In genomic region chr10:108067723-108068122, GRCm38 (mm10) we compare ENCODE assay signal across 14 mouse cellular contexts.
DNase-seq lines count a peak whose midpoint lies in the region; ATAC-seq lines count a peak whose summit lies in the region.
"Had no signal": no experiment of that assay in that cellular context is flagged by ENCODE, and none has a peak within 500 bp of the region (broad histone marks: within the 10 kb centered on the region; RNA-seq: fewer than 3 reads in every experiment).

No protein-coding gene starts in this region.

- H3K9me3 ChIP-seq in kidney, embryonic 14.5 days (ENCODE audit: control insufficient read depth, low read length) = no peaks in the 10 kb centered on the region
- H3K9me3 ChIP-seq in liver, embryonic 11.5 days (ENCODE audit: control insufficient read depth, low read length) = no peaks in the 10 kb centered on the region
- H3K9me3 ChIP-seq in stomach, embryonic 16.5 days (replicated peaks; ENCODE audit: control insufficient read depth, low read length) = no peaks in the 10 kb centered on the region
- H3K9me3 ChIP-seq in forebrain, embryonic 10.5 days = no peaks in the 10 kb centered on the region
- H3K9me3 ChIP-seq: hindbrain, embryonic 15.5 days; limb, embryonic 13.5 days had no signal

- H3K4me3 ChIP-seq in kidney, embryonic 14.5 days (ENCODE audit: low read length) = no peak overlapping the region
- H3K4me3 ChIP-seq in liver, embryonic 11.5 days (ENCODE audit: low read depth, low read length) = no peak overlapping the region
- no peak overlapping the region for H3K4me3 ChIP-seq in stomach, embryonic 16.5 days (replicated peaks; ENCODE audit: low read length)
- no peak overlapping the region for H3K4me3 ChIP-seq in forebrain, embryonic 10.5 days
- H3K4me3 ChIP-seq: hindbrain, embryonic 15.5 days; limb, embryonic 13.5 days; myocyte had no signal

- peak; percentile 63; the same call in 1 of the 2 replicates for ATAC-seq in kidney, embryonic 14.5 days (ENCODE audit: low FRiP score, low TSS enrichment)
- peak; percentile 55 for ATAC-seq in liver, embryonic 11.5 days (replicated peaks; ENCODE audit: low FRiP score)
- ATAC-seq in stomach, embryonic 16.5 days (ENCODE audit: insufficient read depth, low FRiP score) = peak; percentile 72; the same call in 1 of the 2 replicates

- H3K4me2 ChIP-seq in kidney, embryonic 14.5 days (replicated peaks; ENCODE audit: low read depth, low read length) = no peak overlapping the region
- H3K4me2 ChIP-seq in liver, embryonic 11.5 days = no peak overlapping the region
- peak overlapping the region; percentile 40 for H3K4me2 ChIP-seq in stomach, embryonic 16.5 days (ENCODE audit: low read depth, low read length)
- H3K4me2 ChIP-seq: hindbrain, embryonic 15.5 days; limb, embryonic 13.5 days; midbrain, embryonic 11.5 days had no signal

- H3K4me1 ChIP-seq in kidney, embryonic 14.5 days (ENCODE audit: control insufficient read depth, insufficient read depth, low read length) = no peaks in the 10 kb centered on the region
- H3K4me1 ChIP-seq in liver, embryonic 11.5 days (replicated peaks; ENCODE audit: control insufficient read depth, insufficient read depth, low read length) = no peaks in the 10 kb centered on the region
- 0 out of 2 replicates have a peak, but pooled peaks cover 4% of the 10 kb centered on the region for H3K4me1 ChIP-seq in stomach, embryonic 16.5 days (ENCODE audit: control insufficient read depth, insufficient read depth, low read length)
- H3K4me1 ChIP-seq in forebrain, embryonic 10.5 days = no peaks in the 10 kb centered on the region
- H3K4me1 ChIP-seq: hindbrain, embryonic 15.5 days; limb, embryonic 13.5 days had no signal

- no peak overlapping the region for H3K27ac ChIP-seq in kidney, embryonic 14.5 days (ENCODE audit: low read depth, low read length)
- no peak overlapping the region for H3K27ac ChIP-seq in liver, embryonic 11.5 days (ENCODE audit: low read depth, low read length)
- peak overlapping the region; percentile 66; the same call in 1 of the 2 replicates for H3K27ac ChIP-seq in stomach, embryonic 16.5 days (ENCODE audit: low read length)
- no peak overlapping the region for H3K27ac ChIP-seq in forebrain, embryonic 10.5 days
- H3K27ac ChIP-seq: hindbrain, embryonic 15.5 days; limb, embryonic 13.5 days had no signal

- H3K9ac ChIP-seq in kidney, embryonic 14.5 days (ENCODE audit: low read depth, low read length) = no peak overlapping the region
- H3K9ac ChIP-seq in liver, embryonic 11.5 days (ENCODE audit: low read depth, low read length) = no peak overlapping the region
- H3K9ac ChIP-seq in stomach, embryonic 16.5 days (ENCODE audit: low read length) = peak overlapping the region; percentile 31; the same call in 1 of the 2 replicates
- H3K9ac ChIP-seq: hindbrain, embryonic 15.5 days; limb, embryonic 13.5 days had no signal

- peak; percentile 45 for DNase-seq in embryo, embryonic 10 days (ENCODE audit: low spot score)
- DNase-seq in embryo, embryonic 9.5 days (ENCODE audit: extremely low spot score) = no peak
- no peak for DNase-seq in liver, embryonic 11.5 days (ENCODE audit: low spot score)
- no peak for DNase-seq in urinary bladder, adult 2 months (ENCODE audit: low spot score)
- DNase-seq in forebrain, embryonic 10.5 days (ENCODE audit: extremely low spot score, low spot score) = no peak
- no peak for DNase-seq in T-cell, adult 2 months (ENCODE audit: low spot score)
- DNase-seq: adrenal gland, postnatal 10 days; right cerebral cortex, postnatal 4 days had no signal

- H3K36me3 ChIP-seq in kidney, embryonic 14.5 days (ENCODE audit: control insufficient read depth, insufficient read depth, low read length) = no peaks in the 10 kb centered on the region
- H3K36me3 ChIP-seq in liver, embryonic 11.5 days (ENCODE audit: control insufficient read depth, insufficient read depth, low read length) = no peaks in the 10 kb centered on the region
- no peaks in the 10 kb centered on the region for H3K36me3 ChIP-seq in stomach, embryonic 16.5 days (ENCODE audit: control insufficient read depth, insufficient read depth, low read length)
- H3K36me3 ChIP-seq in forebrain, embryonic 10.5 days (replicated peaks) = no peaks in the 10 kb centered on the region
- H3K36me3 ChIP-seq: hindbrain, embryonic 15.5 days; limb, embryonic 13.5 days had no signal

- no peaks in the 10 kb centered on the region for H3K27me3 ChIP-seq in kidney, embryonic 14.5 days (ENCODE audit: control insufficient read depth, insufficient read depth, low read length)
- no peaks in the 10 kb centered on the region for H3K27me3 ChIP-seq in liver, embryonic 11.5 days (replicated peaks; ENCODE audit: control insufficient read depth, insufficient read depth, low read length)
- H3K27me3 ChIP-seq in stomach, embryonic 16.5 days (ENCODE audit: control insufficient read depth, insufficient read depth, low read length) = no peaks in the 10 kb centered on the region
- no peaks in the 10 kb centered on the region for H3K27me3 ChIP-seq in forebrain, embryonic 10.5 days (ENCODE audit: poor library complexity, severe bottlenecking)
- H3K27me3 ChIP-seq: hindbrain, embryonic 15.5 days; limb, embryonic 13.5 days had no signal

- 41% methylated on average over 10 of the region's 10 CpGs for WGBS in kidney, embryonic 14.5 days
- 66% methylated on average over 10 of the region's 10 CpGs for WGBS in liver, embryonic 11.5 days
- 14% methylated on average over 10 of the region's 10 CpGs for WGBS in stomach, embryonic 16.5 days
- 87% methylated on average over 10 of the region's 10 CpGs for WGBS in forebrain, embryonic 10.5 days
